Mouse (Mus musculus) ovary, postnatal 14 days (tissue): ENCODE results near the gene Ccdc142.
A peak's percentile ranks its signal among the peaks of the same experiment; 100 is the strongest.

Experiments used
- DNase-seq: peaks from one replicate; pipeline ENCODE4 v3.0.0; 2022; ENCODE audit warnings: low spot score

The Ccdc142 gene

DNA sequence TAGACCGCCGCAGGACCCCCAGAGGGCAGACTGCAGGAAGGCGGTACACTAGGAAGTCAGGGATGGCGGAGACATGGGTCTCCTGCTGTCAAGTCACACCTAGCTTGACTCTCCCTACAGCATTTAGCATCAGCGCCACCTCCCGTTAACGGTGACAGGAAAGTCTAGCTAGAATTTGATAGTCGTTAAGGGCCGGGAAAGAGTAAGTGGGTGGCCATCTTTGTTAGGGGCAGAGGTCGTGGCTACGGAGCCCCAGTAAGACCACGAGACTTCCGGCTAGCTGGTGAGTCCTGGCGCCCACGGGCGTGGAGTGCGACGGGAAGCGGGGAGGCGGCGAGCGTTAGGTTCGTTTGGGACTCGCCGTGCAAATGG, at the start of gene Ccdc142, which contains the start of gene Gm42688:
TSS of gene Ccdc142 (plus strand) at position 286 of the 372 bp plus-strand sequence.
TSS of gene Gm42688 (plus strand) at position 302 of the 372 bp plus-strand sequence.
- DNase-seq = peak; percentile 69

- no peak for DNase-seq
Observed at GRCm38 (mm10) chr6:83053136-83053960, 48.1 kb upstream of the Ccdc142 start.

DNA sequence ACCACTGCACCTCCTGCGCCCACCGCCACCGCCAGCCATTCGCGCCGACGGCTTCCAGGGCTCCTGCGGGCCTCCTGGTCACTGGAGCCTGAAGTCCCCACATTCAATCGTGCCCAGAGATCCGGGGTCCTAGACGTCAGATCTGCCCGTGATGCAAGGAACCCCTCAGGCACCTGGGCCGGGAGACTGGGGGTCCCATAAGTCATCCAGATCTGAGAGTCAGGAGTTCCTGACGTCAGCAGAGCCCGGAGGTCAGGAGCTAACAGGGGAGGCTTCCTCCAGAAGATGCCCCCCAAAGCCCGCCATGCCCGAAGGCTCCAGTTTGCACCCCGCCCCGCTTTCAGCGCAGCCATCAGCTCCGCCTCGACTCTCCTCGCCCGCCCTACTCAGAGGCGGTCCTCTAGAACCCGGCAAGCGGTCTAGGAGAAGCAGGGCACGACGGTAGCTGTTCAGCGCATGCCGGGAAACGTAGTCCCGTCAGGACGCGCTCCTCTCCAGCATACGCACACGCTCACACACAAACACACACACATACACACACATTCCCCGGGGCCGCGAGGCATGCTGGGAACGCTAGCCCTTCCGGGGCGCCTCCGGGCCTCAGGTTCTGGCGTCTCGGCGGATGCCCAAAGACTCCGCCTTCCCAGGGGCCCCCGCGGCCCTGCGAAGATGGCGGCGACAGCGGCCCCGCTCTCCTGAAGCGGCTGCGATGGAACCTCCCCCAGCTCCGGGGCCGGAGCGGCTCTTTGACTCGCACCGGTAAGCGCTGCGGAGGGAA, 47.1 kb upstream of the Ccdc142 start, which contains the start of gene Aup1:
TSS of gene Aup1 (plus strand) at position 448 of the 778 bp plus-strand sequence.
- peak; percentile 89 for DNase-seq

- peak; percentile 29 for DNase-seq
Observed at GRCm38 (mm10) chr6:83054871-83055431, 46.5 kb upstream of the Ccdc142 start, which contains the start of gene Htra2. TSS of gene Htra2 (minus strand) at chr6:83055273.

DNA sequence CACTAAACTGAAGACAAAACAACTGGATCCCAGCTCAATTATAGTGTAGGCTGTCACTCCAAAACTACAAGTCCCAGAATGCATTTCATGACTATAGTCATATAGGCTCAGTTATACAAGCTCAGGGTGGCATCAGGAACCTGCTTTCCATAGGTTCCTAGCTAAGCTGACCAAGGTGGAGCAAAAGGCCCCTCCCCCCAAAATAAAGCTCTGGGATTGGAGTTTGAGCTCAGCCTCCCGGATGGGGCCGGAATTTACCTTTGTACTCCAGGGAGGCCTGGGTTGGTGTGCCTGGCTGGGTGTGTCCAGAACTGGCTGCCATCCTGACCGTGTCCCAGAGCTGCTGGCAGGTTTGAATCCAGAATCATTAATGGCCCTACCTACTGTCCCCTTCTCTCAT, 43.6 kb upstream of the Ccdc142 start, which contains the start of gene Dqx1:
TSS of gene Dqx1 (plus strand) at position 55 of the 400 bp plus-strand sequence.
- no peak for DNase-seq

DNA sequence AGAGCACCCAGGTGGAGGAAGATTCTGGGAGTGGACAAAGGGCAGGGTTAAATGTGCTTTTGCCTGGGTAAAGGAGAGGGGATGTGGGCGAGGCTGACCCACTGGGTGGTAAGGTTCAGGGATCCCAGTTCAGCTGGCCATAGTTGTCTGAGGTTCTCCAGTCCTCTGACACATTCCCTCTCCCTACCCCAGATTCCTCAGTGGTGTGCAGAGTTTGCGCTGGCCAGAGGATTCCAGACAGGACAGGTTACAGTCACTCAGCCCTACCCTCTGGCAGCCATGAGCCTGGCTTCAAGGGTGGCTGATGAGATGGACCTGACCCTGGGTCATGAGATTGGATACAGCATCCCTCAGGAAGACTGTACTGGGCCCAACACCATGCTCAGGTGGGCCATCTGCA, 42.7 kb upstream of the Ccdc142 start:
- no peak for DNase-seq

- DNase-seq = no peak
Observed at GRCm38 (mm10) chr6:83065995-83066394, 35.4 kb upstream of the Ccdc142 start.

GRCm38 (mm10) chr6:83066441-83066840, 35.0 kb upstream of the Ccdc142 start:
- no peak for DNase-seq

- no peak for DNase-seq
Observed at GRCm38 (mm10) chr6:83068221-83068620, 33.2 kb upstream of the Ccdc142 start.

DNA sequence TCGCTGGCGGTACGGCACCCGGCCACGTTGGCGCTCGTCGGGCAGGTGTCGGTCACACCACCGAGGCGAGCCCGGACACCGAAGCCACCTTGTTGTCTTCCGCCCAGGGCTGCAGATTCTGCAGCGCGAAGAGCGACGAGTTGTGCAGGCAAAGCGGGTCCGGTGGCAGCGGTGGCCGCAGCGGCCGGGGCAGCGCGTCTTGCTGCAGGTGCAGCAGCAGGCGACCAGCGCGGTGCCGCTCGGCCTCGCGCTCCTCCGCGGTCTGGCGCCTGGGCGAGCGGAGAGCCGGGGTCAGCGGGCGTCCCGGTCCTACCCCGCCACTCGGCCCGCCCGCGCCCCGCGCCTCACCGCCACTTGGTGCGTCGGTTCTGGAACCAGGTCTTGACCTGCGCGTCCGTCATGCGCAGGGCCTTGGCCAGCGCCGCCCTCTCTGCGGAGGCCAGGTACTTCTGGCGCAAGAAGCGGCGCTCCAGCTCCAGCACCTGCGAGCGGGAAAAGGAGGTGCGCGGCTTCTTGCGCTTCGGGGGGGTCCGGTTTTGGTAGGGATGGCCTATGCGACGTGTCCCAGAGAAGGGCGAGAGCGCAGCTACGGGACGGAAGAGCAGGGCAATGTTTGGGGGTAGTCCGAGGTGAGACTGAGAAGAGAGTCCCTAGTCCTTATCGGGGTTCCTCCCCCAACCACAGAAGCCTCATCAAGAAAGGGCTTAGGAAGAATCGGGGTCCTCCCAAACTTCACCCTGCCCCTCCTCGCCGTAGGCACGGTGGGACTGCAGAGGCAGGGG, 32.5 kb upstream of the Ccdc142 start:
- DNase-seq = no peak

DNA sequence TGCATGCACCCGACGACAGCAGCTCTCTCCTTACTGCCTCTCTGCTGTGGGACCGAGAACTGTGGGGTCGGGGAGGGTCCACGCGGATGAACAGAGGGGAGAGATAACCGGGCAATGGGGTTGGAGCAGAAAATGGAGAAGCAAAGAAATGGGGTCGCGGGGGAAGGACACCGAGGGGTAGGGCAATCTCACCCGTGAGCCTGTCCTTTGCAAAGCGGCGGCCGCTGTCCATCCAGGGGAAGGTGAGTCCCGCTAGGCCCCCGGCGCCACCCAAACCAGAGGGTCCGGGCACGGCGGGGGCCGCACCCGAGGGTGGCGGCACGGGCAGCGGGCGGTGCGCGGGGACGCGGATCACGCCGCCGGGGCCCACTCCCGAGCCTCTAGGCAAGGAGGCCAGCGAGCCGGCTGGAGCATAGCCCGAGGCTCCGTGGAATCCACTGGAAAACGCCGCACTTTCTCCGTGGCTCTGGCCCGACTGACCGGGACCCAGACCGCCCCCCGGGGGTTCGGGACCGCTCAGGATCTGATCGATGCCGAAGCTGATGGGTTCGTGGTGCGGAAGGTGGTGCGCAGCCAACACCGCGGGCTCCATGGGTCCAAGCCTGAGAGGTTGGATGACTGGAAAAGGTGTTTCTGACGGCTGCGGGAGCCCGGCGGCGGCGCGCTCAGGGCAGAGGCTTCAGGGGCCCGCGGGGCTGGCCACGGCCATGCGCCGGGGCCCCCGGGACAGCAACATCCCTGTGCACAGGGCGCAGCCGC, 31.7 kb upstream of the Ccdc142 start:
- no peak for DNase-seq

DNA sequence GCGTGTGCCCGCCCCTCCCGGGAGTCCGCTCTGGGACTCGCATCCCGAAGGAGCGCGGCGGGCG, 31.3 kb upstream of the Ccdc142 start, which contains the start of gene Tlx2:
TSS of gene Tlx2 (minus strand) at position 47 of the 64 bp plus-strand sequence.
- no peak for DNase-seq

- DNase-seq = no peak
Observed at GRCm38 (mm10) chr6:83070311-83071219, 30.8 kb upstream of the Ccdc142 start.

- DNase-seq = no peak
Observed at GRCm38 (mm10) chr6:83071220-83071619, 30.2 kb upstream of the Ccdc142 start.

DNA sequence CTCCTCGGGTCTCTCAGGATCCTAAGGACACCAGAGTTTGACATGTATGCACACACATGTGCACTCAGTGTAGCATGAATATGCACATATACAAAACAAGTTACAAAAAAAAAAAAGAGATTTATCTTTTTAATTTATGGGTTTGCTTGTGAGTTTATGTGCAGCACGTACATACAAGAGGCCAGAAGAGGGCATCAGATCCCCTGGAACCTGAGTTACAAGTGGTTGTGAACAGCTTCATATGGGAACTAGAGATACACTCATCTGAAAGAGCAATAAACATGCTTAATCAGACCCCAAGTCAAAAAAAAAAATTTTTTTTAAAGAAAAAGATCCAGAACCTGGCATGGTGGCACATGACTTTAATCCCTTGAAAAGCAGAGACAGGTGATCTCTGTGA, 26.4 kb upstream of the Ccdc142 start:
- DNase-seq = no peak

GRCm38 (mm10) chr6:83077630-83078323, 23.6 kb upstream of the Ccdc142 start, which contains the start of gene Pcgf1:
TSS of gene Pcgf1 (plus strand) at chr6:83077869.
- DNase-seq = no peak

- peak; percentile 99 for DNase-seq
Observed at GRCm38 (mm10) chr6:83078324-83078858, 23.0 kb upstream of the Ccdc142 start.

- DNase-seq = no peak
Observed at GRCm38 (mm10) chr6:83080210-83080609, 21.2 kb upstream of the Ccdc142 start.

DNA sequence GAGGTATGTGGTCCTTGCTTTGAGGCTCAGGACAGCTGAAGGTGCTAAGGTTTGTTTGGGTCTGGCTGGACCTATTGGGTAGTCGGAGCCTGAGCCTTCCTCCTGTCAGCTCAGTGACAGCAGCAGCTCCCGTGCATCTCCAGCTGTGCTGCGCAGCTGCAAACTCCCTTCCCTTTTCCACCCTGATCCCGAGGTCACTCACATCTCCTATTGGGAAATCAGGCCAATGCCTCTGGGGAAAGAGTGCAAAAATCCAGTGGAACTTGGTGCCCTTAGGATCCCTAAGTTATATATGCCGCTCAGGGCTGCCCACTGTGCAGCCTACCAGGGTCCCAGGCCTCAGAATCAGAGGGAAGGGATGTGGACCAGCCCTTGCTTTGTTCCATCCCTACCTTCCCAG, 17.9 kb upstream of the Ccdc142 start:
- DNase-seq = no peak
